Mouse (Mus musculus) cerebral cortex, adult 2 months (tissue): ENCODE measurements around the gene Cat.

Source experiments
- WGBS: fragments of 180-500 bp; shearing (Covaris S2); methylation state at CpG from one replicate; pipeline ENCODE4 v1.1.7; 2018; 5-methylcytosine and 5-hydroxymethylcytosine counted together

The Cat gene

GRCm38 (mm10) chr2:103439071-103439622, 45.8 kb downstream of the Cat start:
- 76% methylated on average over 11 of the region's 11 CpGs for WGBS

GRCm38 (mm10) chr2:103436534-103436933, 48.4 kb downstream of the Cat start:
- WGBS = 69% methylated on average over 5 of the region's 5 CpGs

DNA sequence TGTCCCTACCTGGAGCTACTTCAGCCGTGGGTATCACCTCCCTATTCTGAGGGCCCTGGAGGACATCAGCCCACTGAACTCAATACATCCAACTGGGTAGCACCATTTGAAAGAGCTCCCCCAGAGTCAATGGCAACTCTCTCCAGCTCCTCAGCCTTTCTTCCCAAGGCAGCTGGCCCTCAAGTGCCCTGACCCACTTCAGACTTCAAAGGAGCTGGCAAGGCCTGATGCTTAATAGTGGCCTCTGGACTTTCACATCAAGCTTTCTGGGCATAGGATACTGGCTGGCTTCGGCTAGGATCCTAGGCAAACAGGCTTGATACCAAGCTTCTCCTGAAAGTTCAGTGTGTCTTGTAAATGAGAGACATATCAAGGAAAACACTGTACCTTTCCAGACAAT, 49.9 kb downstream of the Cat start:
- WGBS = 85% methylated on average over 2 of the region's 2 CpGs

DNA sequence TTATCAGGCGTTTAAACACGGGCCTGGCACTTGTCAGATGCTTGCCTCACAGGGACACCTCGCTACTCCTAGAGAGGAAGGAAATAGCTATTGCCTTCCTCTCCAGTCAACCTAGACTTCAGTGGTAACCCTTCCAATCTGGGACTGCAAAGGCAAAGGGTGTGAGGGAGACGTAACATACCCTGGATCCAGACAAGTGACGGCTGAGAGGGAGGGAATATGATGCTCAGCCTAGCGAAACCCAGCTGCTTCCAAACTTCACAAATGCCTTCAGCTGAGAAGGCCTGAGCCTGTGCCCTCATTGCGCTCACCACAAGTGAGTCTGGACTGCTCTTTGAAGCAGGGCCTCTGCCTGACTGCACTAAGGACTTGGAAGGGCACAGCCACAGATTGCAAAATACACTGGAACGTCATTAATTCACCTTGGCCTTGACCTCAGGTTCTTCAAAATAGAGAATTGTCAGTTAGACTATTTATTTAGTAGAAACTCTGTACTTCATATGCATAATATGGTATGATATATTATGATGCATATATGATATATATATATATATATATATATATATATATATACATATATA, 52.2 kb downstream of the Cat start:
- 77% methylated on average over 8 of the region's 8 CpGs for whole genome bisulfite sequencing

- WGBS = 42% methylated on average over 1 of the region's 1 CpGs
Observed at GRCm38 (mm10) chr2:103430712-103431111, 54.2 kb downstream of the Cat start.

DNA sequence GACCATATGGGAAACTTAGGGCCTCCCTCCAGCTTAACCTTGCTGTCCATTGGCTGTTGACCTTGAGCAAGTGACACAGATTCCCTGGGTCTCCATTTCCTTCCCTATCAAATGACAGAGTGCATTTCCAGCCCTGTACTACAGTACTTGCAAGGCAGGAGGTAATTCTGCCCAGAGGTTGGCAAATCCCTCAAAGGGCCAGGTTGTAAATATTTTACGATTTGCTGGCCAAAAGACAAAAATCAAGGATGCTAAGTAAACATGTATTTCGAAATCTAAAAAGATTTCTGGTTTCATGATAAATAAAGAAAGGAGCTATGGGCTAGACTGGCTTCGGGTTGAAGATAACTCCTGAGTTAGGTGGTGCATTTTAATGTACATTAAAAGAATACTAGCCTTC, 56.6 kb downstream of the Cat start:
- 89% methylated on average over 3 of the region's 3 CpGs for WGBS

- WGBS = 53% methylated on average over 11 of the region's 11 CpGs
Observed at GRCm38 (mm10) chr2:103425456-103426063, 59.4 kb downstream of the Cat start.

- 11% methylated on average over 12 of the region's 12 CpGs for WGBS
Observed at GRCm38 (mm10) chr2:103424349-103425026, 60.5 kb downstream of the Cat start.

DNA sequence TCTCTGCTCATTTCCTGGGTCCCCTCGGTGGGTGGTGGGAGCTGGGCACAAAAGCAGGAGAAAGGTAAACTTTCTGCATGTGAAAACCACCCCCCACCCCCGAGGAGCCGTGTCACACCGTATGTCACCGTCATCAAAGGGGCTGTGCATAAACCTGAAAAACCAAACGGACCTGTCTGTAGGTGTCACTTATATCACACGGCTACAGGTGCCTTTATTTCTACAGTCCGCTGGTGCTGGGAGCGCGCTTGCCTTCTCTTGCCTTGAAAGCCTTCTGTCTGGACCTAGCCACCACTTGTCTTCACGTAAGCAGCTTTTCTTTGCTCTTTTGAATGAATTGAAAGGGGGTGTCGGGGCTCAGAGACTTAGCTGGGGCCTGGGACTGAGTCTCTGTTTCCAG, 61.1 kb downstream of the Cat start:
- WGBS = 62% methylated on average over 12 of the region's 12 CpGs

GRCm38 (mm10) chr2:103420650-103421507, 64.1 kb downstream of the Cat start:
- 74% methylated on average over 15 of the region's 15 CpGs for WGBS

DNA sequence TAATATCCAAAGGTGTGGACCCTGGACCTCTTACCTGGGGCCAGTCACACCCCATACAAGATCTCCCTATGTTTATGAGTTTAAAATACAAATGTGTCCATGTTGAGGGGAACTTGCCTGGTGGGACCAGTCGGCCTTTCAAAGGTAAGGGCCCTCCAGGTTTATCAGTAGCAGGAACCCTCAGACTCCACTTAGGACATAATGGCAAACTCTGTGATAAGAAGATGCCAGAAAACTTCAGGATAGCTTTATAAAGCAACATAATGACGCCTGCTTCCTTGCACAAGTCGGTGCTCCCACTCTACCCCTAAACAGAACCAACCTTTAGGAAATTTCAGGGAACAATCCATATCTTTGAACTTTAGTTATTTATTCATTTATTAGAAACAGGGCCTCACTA, 69.2 kb downstream of the Cat start:
- WGBS = 95% methylated on average over 3 of the region's 3 CpGs

DNA sequence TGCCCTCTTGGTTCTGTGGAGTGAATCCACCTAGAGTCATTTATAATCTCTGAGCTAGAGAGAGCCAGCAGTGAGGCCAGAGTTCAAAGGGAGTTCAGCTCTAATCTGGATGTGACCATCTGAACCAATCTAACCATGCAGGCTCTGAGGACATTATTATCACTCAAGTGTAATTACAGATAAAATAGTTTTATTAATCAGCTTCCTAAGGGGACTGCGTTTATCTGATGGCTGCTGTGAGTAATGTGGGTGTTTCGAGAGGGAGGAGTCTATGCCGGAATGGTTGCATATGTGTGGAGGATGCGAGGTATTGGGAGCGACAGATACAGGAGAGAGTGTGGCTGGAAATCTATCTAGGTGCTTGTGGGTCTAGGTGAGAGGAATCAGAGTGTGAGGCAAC, 71.6 kb downstream of the Cat start:
- WGBS = 89% methylated on average over 5 of the region's 5 CpGs

- 93% methylated on average over 3 of the region's 3 CpGs for WGBS
Observed at GRCm38 (mm10) chr2:103411816-103412215, 73.1 kb downstream of the Cat start.

DNA sequence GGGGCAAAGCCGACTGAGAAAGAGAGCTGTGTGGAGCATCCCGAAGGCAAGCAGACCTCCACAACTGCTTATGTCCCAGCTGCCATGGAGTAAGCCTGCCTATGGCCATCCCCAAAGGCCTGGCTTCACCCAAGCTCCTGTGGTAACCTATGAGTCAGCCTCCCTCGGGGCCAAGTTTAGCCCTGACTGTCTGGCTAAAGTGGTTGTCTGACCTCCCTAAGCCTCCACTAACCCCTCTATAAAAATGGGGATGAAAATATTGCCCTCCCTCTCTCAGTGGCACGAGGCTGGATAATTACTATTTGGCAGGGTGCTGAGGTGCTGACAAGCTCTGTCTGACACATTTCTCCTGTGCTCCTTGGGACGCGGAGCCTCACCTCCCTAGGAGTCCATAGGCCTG, 73.6 kb downstream of the Cat start, which contains the start of gene Elf5:
Elf5 (plus strand) TSS at position 341 of the 400 bp plus-strand sequence.
- WGBS = 90% methylated on average over 6 of the region's 6 CpGs

DNA sequence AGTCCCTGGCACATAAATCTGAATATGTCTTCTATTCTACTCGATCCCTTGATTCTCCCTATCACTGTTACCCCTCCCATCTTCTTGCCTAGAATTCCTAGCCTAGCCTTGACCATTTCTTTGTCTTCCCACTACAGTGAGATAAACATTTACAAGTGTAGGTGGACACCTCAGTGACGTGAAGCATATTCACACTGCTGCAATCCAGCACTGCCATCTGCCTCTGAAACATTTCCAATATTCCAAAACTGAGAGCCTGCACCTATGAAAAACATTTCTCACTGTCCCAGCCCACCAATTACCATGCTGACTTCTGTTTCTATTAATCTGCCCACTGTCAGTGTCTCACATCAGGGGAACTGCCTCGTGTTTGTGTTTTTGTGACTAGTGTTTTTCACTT, 78.7 kb downstream of the Cat start:
- WGBS = 60% methylated on average over 3 of the region's 3 CpGs
